Mouse (Mus musculus): Measurements from ENCODE around the gene Dhcr24.

Dhcr24 gene

DNA sequence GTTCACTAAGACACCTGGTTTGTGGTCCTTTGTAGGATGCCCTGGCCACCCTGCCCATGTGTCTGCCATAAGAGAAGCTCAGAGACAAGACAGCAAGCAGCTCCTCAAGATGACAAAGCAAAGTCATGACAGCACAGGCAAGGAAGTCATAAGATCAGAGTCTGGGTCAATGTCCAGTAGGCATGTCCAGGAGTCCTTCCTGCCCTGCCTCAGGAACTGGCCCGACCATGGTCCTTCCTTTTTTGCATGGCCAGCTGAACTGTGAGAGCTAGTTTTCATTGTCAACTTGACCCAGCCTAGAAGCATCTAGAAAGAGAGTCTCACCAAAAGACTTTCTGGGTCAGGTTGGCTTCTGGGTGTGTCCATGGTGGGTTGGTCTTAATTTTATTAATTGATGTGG is 47.1 kb downstream of the Dhcr24 start:
- no peak for DNase-seq

DNA sequence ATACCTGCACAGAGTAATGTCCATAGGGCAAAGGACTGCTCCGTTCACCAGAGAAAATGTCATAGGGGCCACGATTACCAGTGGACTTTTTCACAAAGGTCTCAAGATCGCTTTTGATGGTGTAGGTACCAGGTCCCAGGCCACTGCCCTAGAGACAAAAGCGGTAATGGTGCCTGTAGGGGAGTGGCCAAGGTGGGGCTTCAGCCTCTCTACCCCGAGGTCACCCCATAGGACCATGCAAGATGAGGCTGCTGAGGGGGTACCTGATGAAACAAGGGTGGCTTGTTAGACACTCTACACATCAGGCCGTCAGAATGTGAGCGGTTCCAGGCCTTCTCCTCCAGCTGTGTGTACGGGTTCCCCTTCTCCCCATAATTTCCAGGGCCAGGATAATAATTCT is 52.3 kb downstream of the Dhcr24 start:
- DNase-seq: no peak

DNA sequence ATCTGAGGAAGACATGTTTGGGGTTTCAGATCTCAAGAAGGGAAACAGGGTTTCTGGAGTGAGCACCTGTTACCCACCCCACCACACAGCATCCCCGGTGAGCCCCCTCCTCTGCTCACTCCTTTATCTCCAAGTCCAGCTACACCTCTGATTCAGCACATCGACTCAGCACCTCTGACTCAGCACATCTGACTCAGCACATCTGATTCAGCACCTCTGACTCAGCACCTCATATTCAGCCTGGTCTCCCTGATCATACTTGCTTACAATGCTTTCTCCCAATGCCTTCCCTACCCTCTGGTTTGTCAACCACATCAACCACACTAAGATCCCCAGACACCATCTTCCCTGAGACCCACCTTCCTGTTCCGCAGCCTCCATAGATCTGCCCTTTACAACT is 52.7 kb downstream of the Dhcr24 start:
- peak; percentile 51 for DNase-seq

DNA sequence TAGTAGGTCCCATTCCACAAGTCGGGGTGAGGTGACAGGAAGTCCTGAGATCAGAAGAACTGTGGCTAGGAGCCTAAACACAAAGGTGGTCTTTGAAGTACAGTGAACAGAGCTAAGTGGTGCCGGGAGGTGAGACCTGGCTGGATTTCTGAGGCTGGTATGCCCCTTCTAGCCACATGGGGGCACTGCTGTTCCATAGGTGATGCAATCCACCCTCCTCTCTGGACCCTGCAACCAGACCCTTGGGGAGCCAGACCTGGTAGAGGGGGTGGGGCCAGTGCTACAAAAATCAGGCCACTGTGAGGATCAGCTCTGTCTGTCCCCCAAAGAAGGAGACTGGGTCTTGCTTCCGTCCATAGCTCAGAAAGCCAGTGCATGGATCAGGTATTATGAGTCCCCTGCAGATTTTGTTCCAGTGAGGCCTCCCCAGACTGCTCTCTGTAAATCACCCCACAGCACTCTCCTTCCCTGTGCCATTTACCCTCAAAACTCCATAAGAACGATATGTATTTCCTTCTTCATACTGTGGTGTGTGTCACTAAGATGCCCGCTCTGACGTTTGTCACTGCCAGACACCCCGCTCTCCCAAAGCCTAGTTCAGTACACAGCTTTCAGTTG is 53.5 kb downstream of the Dhcr24 start:
- DNase-seq: peak; percentile 89

DNA sequence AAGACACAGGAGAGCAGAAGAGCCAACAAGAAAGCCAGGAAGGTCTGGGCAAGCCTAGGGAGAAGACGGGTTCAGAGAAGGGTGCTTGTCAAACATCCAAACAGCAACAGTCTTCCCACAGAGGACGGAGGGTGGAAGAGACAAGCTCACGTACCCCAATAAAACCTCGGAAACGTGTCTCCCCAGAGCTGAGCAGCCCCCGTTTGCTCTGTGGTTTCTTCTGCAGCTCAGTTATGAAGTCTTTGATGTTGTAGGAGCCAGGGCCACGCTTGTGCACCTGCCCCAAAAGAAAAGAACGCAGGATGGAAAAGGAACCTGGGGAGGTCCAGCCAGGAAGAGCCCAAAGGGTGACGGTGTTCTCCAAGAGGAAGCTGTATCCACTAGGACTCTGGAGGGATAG is 54.0 kb downstream of the Dhcr24 start:
- peak; percentile 63 for DNase-seq

DNA sequence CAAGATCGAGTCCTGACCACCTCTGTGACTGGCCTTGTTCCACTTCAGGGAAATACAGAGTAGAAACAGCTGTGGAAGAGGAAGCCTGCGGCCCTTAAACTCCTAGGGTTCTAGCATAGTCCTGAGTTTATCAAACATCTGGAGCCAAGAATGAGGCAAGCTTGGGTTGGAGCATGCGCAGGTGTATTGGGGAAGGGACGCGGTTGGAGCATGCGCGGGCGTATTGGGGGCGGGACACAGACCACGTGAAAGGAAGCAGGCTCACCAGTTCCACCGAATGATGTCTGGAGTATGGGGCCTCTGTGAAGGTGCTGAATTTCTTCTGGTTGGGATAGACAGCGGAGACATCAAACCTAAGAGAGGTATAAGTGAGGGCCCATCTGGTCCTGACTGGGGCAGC is 54.8 kb downstream of the Dhcr24 start:
- peak; percentile 54 for DNase-seq

DNA sequence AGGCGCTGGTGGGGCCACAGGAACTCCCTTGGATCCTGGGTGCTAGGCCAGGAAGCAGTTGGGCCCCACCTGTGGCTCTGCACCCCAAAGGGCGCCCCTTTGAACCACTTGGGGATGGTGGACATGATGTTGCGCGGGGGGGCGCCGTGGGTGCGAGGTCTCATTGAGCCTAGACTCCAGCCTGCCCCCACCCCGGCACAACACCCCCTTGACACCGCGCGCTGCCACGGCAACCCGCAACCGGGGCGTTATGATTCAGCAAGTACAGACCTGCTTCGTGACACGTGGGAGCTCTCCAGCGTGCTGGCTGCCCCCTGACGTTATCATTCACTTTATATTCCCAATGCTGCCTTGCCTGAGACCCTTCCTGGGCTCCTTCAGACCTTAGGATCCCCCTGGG is 56.2 kb downstream of the Dhcr24 start, which contains the start of gene Lexm:
TSS of gene Lexm (minus strand) at position 186 of the 400 bp plus-strand sequence.
- peak; percentile 41 for DNase-seq

DNA sequence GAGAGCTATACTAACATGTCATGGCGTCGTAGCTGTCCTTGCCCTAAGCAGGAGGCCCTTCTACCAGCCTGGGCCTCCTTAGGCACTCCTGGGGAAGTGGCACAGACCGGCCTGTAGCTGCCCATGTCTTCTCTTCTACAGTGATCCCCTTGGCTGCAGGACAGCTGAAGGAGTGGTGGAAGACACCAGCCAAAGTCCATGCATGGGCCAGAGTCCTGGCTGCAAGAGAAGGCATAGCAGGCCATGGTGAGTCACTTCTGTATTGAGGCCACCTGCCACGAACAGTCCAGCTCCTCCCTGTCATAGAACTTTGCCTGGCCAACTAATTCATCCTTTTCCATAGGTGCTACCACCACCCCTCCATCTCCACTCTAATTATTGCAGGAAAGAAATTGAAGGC is 58.1 kb downstream of the Dhcr24 start:
- no peak for DNase-seq

DNA sequence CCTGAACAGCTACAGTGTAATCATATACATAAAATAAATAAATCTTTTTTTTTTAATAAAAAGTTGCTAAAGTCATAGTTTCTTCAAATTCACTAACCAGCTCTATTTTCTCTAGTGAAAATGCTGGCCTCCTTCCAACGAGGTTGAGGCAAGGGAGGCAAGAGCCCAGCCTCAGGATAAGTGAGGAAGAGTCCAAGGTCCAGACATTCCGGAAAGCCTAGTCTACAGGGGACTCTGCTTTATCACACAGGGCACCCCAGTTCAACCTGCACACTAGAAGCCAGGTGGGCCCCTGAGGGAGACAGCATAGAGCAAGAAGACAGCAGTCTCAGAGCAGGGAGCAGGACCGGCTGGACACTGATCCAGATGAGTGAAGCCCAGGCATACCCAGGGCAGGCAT is 60.6 kb downstream of the Dhcr24 start:
- DNase-seq: no peak

DNA sequence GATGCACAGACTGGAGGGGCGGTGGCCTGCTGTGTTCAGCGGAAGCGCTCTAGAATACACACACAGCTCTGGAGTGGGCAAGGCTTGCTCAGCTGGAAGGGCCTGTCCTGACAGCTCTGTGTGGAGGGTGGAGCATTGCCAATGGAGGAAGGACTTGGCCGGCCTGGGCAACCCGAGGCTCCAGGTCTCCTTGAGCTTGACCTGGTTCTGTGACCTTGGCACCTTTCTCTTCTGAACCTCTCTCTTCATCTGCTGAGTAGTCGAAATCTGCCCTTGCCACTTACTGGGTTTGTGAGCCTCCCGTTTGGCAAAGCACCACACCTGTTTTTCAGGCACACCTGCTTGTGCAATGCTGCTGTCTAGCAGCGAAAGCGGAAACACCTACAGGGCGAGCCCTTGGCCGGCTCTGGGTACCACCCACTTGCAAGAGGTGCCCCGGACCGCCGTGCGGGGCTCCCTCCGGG is 61.2 kb downstream of the Dhcr24 start, which contains the start of gene Ttc22:
TSS of gene Ttc22 (plus strand) at position 403 of the 464 bp plus-strand sequence.
- DNase-seq: no peak

DNA sequence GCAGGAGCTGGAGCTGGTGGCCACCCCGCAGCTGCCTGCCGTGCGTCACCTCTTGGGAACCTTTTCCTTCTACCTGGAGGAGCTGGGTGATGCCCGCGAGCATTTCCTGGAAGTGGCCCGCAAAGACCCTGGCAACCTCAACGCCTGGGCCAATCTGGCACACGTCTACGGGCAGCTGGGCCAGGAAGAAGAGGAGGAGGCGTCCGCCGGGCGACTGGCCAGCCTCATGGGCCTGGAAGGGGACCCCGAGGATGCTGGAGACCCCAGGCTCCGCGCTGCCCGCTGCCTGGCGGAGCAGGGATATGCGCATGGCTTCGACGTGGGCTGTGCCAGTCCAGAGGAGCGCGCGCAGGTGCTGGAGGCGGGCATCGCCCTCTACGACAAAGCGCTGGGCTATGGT is 61.9 kb downstream of the Dhcr24 start:
- no peak for DNase-seq

DNA sequence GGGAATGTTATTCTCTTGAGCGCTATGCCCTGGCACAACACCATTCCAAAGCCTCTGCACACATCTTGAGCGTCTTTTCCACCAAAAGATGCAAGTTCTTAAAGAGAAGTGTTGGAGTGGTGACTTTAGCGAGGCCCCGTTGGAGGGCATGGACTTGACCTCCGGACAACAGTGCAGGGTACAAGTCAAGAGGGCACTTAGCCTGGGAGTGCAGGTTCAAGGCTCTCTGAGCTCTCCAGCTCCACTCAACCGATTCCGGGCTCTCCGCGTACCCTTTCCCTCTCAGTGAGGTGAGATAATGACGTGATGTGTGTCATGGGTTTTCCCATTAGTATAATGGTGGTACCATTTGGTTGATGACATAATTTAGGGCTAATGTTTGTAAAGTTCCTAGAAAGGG is 63.4 kb downstream of the Dhcr24 start:
- DNase-seq: no peak

DNA sequence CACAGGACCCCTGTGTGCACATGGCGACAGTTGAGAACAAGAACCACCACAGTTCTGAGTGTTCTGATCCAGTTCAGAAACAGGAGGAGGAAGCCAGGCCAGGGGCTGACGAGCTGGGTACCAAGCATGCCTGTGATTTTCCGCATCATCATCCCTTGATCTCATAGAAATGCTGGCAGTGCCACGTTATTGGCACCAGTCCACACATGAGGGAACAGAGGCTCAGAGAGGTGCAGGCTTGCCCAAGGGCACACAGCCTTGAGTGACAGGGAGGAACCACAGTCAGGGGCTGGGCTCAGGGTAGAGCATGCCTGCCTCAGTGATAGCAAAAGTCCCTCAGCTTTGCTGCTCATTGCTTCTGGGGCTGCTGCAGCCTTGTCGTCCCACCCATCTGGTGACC is 67.0 kb downstream of the Dhcr24 start:
- DNase-seq: no peak

DNA sequence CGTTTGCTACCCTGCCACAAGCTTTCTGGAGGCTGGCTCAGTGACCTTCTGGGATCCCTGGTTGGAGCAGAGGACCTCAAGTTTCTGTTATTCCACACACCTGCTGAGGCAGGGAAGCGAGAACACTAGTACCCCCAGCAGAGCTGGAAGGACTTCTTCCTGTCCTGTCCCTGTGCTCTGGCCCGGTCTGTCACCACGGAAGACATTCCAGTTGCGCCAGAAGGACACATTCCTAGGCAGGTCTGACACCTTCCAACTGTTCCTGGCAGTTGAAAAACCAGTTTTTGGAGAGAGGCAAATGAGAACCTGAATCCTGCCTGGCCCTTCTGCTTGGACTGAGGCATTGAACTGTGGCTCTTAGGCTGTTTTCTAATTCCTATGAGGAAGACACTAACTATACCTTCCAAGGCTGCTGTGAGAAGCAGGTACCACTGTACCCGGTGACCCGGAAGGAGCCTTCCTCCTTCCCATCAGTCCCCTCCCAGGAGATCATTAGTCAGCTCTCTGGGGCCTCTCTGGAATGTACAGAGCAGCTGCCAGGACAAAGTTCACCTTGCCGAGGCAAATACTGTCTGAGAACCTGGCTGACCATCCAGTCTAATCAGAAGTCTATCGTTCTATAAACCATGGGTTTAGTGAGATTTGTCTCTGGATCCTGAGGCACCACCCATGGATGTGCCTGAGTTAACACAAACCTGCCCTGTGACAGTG is 68.0 kb downstream of the Dhcr24 start:
- DNase-seq: no peak

DNA sequence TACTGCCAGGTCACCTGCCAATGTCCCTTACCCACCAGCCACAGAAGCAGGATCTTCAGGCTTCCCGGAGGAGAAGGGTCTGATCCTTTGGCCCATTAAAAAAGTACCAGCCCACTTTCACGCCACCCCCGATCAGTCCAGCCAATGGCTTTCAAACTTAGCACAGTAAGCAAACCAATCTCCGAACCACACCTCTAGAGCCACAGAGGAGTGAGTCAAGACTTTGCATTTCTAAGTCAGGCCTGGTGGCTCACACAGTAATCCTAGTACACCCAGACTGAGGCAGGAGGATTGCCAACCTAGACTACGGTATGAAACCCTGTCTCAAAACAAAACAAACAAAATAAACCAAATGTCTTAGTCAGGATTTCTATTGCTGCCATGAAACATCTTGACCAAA is 68.5 kb downstream of the Dhcr24 start:
- no peak for DNase-seq

DNA sequence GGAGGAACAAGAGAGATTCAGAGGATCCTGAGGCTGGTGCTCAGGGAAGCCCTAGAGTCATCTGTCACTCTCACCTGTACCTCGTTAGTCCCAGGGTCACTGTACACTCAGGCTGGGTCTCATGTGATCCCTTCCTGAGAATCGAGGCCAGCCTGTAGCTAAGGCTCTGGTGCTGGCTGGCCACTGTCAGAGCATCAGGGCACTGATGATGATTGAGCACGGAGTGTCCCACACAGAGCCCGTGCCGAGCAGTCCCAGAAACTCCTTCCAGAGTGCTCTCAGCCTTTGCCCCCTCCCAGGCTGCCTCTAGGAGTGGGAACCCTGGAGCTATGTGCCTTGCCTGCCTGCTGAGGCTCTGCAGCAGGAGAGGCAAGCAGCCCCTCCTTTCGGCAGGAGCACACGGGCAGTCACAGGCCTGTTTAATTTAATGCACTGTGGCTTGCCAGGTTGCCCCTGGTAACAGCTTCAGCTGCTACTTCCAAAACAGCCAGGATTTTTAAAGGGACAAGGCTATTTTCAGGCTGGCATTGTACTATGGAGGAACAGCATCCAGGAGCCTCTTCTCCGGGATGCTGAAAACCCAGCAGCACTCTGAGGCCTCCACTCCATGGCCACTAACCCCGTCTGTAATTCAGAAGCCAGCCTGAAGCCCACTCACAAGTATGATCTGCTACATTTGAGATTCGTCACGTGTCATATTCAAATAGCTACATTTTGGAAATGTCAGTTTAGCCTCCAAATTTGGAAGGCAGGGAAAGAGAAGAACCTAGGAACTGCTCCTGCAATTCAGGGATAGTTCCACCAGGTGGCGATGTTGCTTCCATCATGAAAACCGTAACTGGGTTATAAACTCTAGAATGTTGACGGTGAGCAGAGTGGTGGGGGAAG is 69.7 kb downstream of the Dhcr24 start:
- DNase-seq: peak; percentile 58

DNA sequence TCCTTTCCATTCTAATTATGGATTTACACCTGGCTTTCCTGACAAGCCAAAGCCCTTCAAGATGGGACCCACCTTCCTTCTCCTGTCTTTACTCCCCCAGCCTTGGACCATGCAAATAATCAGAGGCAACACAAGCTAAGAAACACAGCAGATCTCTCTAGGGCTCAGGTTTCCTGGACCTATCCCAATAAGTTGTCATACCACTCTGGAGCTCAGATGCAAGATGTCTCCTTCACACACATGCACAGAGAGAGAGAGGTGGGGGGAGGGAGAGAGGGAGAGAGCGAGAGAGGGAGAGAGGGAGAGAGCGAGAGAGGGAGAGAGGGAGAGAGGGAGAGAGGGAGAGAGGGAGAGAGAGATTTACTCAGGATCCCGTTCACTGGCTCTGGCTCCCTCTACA is 71.5 kb downstream of the Dhcr24 start:
- no peak for DNase-seq

DNA sequence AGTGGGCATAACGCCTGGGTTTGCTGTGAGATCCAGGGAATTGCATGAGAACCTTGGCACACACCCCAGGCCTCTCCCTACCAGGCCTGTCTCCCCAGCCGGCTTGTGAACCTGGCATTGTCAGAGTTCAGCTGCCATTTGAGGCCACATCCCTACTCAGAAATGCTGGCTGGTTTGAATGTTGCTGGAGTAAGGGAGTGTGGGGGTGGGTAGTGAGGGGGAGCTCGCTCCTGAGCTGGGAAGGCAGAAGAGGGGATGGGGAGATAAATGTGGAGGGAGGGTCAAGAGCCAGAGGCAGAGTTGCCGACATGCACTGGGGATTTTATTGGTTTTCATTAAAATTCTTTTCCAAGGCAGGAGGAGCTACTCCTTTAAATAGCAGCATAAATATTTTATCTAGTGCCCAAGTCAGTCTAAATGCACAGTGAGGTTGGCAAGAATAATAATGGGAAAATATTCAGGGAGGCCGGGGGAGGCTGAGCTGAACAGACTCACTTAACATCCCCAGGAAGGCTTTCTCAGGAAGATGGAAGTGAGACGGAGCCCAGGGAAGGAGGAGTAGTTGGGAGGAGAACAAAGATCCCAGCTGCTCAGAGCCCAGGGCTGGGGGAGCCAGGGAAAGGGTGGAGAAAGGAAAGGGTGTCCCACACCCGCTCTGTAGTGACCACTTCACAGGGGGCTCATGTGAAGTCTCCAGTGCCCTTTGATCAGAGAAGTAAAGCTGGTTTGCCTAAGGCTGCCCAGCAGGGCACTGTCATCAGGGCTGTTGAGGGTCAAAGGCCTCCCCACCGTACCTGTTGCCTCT is 72.6 kb downstream of the Dhcr24 start:
- no peak for DNase-seq

DNA sequence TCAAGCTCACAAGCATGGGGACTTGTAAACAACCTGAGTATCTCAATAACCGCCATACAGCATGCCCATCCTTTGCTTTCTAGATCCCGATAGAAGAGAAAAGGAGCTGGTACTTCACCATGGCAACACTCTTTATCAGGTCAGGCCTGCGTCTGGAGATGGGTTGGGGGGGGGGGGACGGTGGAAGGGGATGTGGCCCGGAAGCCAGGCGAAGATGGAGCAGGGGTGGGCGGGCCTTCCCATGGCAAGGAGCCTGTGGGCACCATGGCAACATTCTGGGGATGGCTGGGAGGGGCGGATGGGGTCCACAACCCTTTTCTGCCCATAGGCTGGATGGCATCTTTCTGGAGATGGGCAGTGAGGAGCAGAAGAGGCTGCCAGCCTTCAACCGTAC is 73.2 kb downstream of the Dhcr24 start:
- DNase-seq: no peak

All from thymus, postnatal 14 days (tissue).